Mouse (Mus musculus): ENCODE measurements around the gene Gm20388.

GRCm38 (mm10) chr8:121443361-121443760 is 1532.7 kb downstream of the Gm20388 start:
- TF ChIP-seq POLR2A (IDR thresholded peaks at IDR 0.05; ENCODE audit: low read depth, low read length) (no peak), CTCF (conservative IDR thresholded peaks at IDR 0.05; ENCODE audit: insufficient read depth, insufficient read length, low read depth, low read length) (no peak)

All from kidney, adult 2 months (tissue).